Mouse (Mus musculus) cortical plate, adult 2 months (tissue): Measurements from ENCODE around the gene Kmt2b. TPM values are rescaled to one million over a fixed set of nuclear protein-coding genes. Genes with fewer than 3 reads are reported as not detected.

ENCODE experiments used
- H3K27ac ChIP-seq: fragments of 200-500 bp; 2 replicates; pipeline ENCODE4 v1.5.1; 2012; ENCODE audit warnings: low read length, control low read depth, inconsistent platforms; ENCODE audit not compliant: insufficient read depth
- H3K4me1 ChIP-seq: fragments of 200-500 bp; 2 replicates; pipeline ENCODE4 v1.6.1; 2011; ENCODE audit warnings: low read length; ENCODE audit not compliant: control insufficient read depth, insufficient read depth
- H3K4me3 ChIP-seq: fragments of 200-500 bp; 2 replicates; pipeline ENCODE4 v1.5.1; 2011; ENCODE audit warnings: mild to moderate bottlenecking, low read length, control low read depth; ENCODE audit not compliant: insufficient read depth
- CTCF ChIP-seq: fragments of 200-500 bp; IDR thresholded peaks from 2 replicates; pipeline ENCODE4 v1.5.1; 2011; ENCODE audit warnings: mild to moderate bottlenecking, control low read depth, low read length; ENCODE audit not compliant: insufficient read depth; ENCODE audit errors: extremely low read depth
- POLR2A ChIP-seq: fragments of 200-500 bp; IDR thresholded peaks from 2 replicates; pipeline ENCODE4 v1.6.1; 2011; ENCODE audit warnings: mild to moderate bottlenecking, low read length, control low read depth; ENCODE audit not compliant: insufficient read depth; ENCODE audit errors: extremely low read depth
- polyA plus RNA-seq: library from polyadenylated mRNA; depleted of rRNA; stranded (reverse); fragments of >200 nt; gene quantifications from 2 replicates; pipeline ENCODE4 v1.2.3, GENCODE M21; 2012; rRNA removed

Kmt2b gene
- polyA plus RNA-seq, result 40.0 and 45.3 TPM in 2 replicates

GRCm38 (mm10) chr7:30588676-30589434 lies at the start of gene Kmt2b:
Gene Kmt2b, minus strand, starts transcription at chr7:30588726.
- H3K27ac ChIP-seq, result peak within 1 kb of the TSS; percentile 90
- TF ChIP-seq CTCF (no peak), POLR2A (peak; percentile 79)
- H3K4me1 ChIP-seq, result peaks cover 1% of the 10 kb centered on the region; the same call in 1 of the 2 replicates
- peak within 1 kb of the TSS; percentile 96 for H3K4me3 ChIP-seq

GRCm38 (mm10) chr7:30636395-30636794 lies 47.9 kb upstream of the Kmt2b start:
- TF ChIP-seq POLR2A (no peak), CTCF (no peak)
- no peaks in the 10 kb centered on the region for H3K4me1 ChIP-seq
- H3K27ac ChIP-seq, result no peak overlapping the region
- H3K4me3 ChIP-seq, result no peak overlapping the region

- TF ChIP-seq CTCF (no peak), POLR2A (no peak)
- no peaks in the 10 kb centered on the region for H3K4me1 ChIP-seq
- no peak within 1 kb of the TSS for H3K4me3 ChIP-seq
- H3K27ac ChIP-seq, result no peak within 1 kb of the TSS
Measured at GRCm38 (mm10) chr7:30635752-30636151, 47.2 kb upstream of the Kmt2b start, which contains the start of gene Etv2. Gene Etv2, minus strand, starts transcription at chr7:30635852.

- Histone ChIP-seq H3K4me1 (no peaks in the 10 kb centered on the region), H3K27ac (no peak overlapping the region), H3K4me3 (no peak overlapping the region)
- TF ChIP-seq POLR2A (no peak), CTCF (peak; percentile 14; the same call in 1 of the 2 replicates)
Measured at GRCm38 (mm10) chr7:30634621-30635020, 46.1 kb upstream of the Kmt2b start.

- Histone ChIP-seq H3K4me3 (no peak overlapping the region), H3K4me1 (no peaks in the 10 kb centered on the region), H3K27ac (no peak overlapping the region)
- TF ChIP-seq CTCF (no peak), POLR2A (no peak)
Measured at GRCm38 (mm10) chr7:30633762-30634412, 45.4 kb upstream of the Kmt2b start.

GRCm38 (mm10) chr7:30629013-30629412 lies 40.5 kb upstream of the Kmt2b start:
- Histone ChIP-seq H3K4me1 (peaks cover 1% of the 10 kb centered on the region; the same call in 1 of the 2 replicates), H3K4me3 (no peak overlapping the region), H3K27ac (no peak overlapping the region)
- TF ChIP-seq CTCF (no peak), POLR2A (no peak)

- no peak for TF ChIP-seq CTCF
- no peak for TF ChIP-seq POLR2A
- H3K4me3 ChIP-seq, result peak overlapping the region; percentile 97; the same call in 1 of the 2 replicates
- H3K27ac ChIP-seq, result no peak overlapping the region
- H3K4me1 ChIP-seq, result peaks cover 1% of the 10 kb centered on the region; the same call in 1 of the 2 replicates
Measured at GRCm38 (mm10) chr7:30626647-30627046, 38.1 kb upstream of the Kmt2b start.

GRCm38 (mm10) chr7:30625530-30626384 lies 37.2 kb upstream of the Kmt2b start, which contains the start of gene Cox6b1:
Gene Cox6b1, minus strand, starts transcription at chr7:30626151.
- TF ChIP-seq POLR2A, result peak; percentile 76
- TF ChIP-seq CTCF, result no peak
- Histone ChIP-seq H3K4me1 (peaks cover 1% of the 10 kb centered on the region; the same call in 1 of the 2 replicates), H3K4me3 (peak within 1 kb of the TSS; percentile 97), H3K27ac (peak within 1 kb of the TSS; percentile 40)

GRCm38 (mm10) chr7:30619202-30619601 lies 30.7 kb upstream of the Kmt2b start:
- H3K4me1 ChIP-seq, result no peaks in the 10 kb centered on the region
- no peak overlapping the region for H3K27ac ChIP-seq
- no peak overlapping the region for H3K4me3 ChIP-seq
- TF ChIP-seq CTCF (peak; percentile 38), POLR2A (no peak)
